Mouse (Mus musculus): ENCODE measurements at regions not wholly inside any gene's neighbourhood (a gene's known extent, or its start where the extent isn't known, plus 50 kb on each side); places are given as distances from the start of the nearest gene placed in this dataset.

DNA sequence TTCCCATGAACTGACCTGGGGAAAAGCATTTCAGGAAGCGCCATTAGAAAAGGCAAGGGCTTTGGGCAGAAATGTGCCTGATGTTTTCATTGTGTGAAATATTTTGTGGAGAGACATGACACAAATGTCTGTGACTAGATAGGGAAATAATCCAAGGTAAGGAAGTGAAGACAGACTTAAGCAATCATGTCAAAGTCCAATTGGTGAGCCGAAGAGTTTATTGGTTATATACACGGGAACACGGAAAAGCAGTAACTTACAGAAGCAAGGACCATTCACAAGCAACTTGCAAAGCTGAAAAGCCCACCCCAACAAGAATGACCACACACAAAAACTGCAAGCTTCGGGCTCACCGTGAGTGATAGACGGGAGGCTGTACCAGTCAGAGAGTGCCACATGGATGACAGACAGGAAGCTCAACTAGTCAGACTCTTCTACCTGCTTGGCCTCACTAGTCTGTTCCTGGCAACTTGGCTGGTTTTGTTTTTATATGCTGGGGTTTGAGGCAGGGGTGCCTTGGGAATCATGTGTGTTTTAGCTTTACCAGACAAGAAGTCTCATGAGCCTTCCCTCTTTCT lies 82.2 kb upstream of the Btg1 start:
- no peak overlapping the region for H3K4me3 ChIP-seq (replicated peaks in 1 of 3; ENCODE audit: low read depth in 2 of 3, low read length in 2 of 3, poor library complexity in 1 of 3)
- no peak overlapping the region for H3K9ac ChIP-seq (ENCODE audit: insufficient read depth, low read depth)
- H3K9me3 ChIP-seq (replicated peaks; ENCODE audit: low read length), result no peaks in the 10 kb centered on the region
- no peaks in the 10 kb centered on the region for H3K79me2 ChIP-seq (replicated peaks; ENCODE audit: control insufficient read depth, extremely low read depth, insufficient read depth, poor library complexity, severe bottlenecking)
- no peaks in the 10 kb centered on the region for H3K4me1 ChIP-seq (ENCODE audit: control insufficient read depth in 1 of 2, insufficient read depth in 2 of 2)
- dilution Hi-C loops (cut with MboI; ENCODE audit: extremely low pct_ligation_motif_present, extremely low pct_unique_long_range_greater_than_20kb, low sequenced_read_pairs), result no loop called here
- no peak for TF ChIP-seq SMC3 (IDR thresholded peaks at IDR 0.05; ENCODE audit: low read depth, low read length)
- TF ChIP-seq KAT2A (IDR thresholded peaks at IDR 0.05; ENCODE audit: insufficient replicate concordance, low read length), result no peak
- DNase-seq (ENCODE audit: extremely low read depth), result no peak
- in situ Hi-C loops (cut with MboI; ENCODE audit: low pct_ligation_motif_present, low pct_unique_long_range_greater_than_20kb, low sequenced_read_pairs), result no loop called here
- no peak overlapping the region for H3K27ac ChIP-seq (ENCODE audit: insufficient read depth, low read depth)
- no peaks in the 10 kb centered on the region for H3K36me3 ChIP-seq (replicated peaks in 1 of 2; ENCODE audit: control insufficient read depth in 1 of 2, insufficient read depth in 1 of 2, low read length in 1 of 2)
- no peaks in the 10 kb centered on the region for H3K27me3 ChIP-seq (replicated peaks)
- no peak overlapping the region for H3K4me2 ChIP-seq (ENCODE audit: insufficient read depth, low read depth, poor library complexity, severe bottlenecking)

DNA sequence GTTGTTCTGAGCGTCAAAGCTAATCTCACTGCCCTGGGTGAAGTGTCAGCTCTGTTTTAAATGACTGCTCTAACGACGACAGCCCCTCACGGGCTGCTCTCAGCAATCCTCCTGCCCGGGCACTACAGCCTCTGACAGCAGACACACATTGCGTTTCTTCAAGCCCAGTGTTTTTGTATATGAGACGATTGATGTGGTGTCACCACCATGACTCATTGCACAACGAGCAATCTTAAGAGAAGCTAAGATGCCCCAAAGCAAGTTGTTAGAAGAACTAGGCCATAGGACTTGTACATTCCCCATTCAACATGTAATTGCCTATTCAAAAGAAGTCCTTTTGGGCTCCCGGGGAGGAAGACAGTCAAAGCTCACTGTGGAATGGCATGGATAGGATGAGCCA lies 81.3 kb upstream of the Btg1 start:
- TF ChIP-seq MYC (IDR thresholded peaks at IDR 0.05; ENCODE audit: low read depth, low read length), result no peak
- no peak for TF ChIP-seq TBP (conservative IDR thresholded peaks at IDR 0.05; ENCODE audit: low read depth, low read length)
- no peak for TF ChIP-seq HCFC1 (IDR thresholded peaks at IDR 0.05; ENCODE audit: low read depth, low read length)
- TF ChIP-seq ETS1 (conservative IDR thresholded peaks at IDR 0.05; ENCODE audit: low read depth, low read length), result no peak
- TF ChIP-seq MEF2A (IDR thresholded peaks at IDR 0.05; ENCODE audit: borderline replicate concordance, low read depth, low read length), result no peak
- no peak for TF ChIP-seq RAD21 (IDR thresholded peaks at IDR 0.05; ENCODE audit: low read depth, low read length)
- TF ChIP-seq TCF12 (IDR thresholded peaks at IDR 0.05; ENCODE audit: low read depth, low read length), result no peak
- no peak for TF ChIP-seq BHLHE40 (IDR thresholded peaks at IDR 0.05; ENCODE audit: low read depth, low read length)
- Histone ChIP-seq H3K9me3 (replicated peaks; ENCODE audit: low read length) (no peaks in the 10 kb centered on the region), H3K36me3 (replicated peaks in 1 of 2; ENCODE audit: control insufficient read depth in 1 of 2, insufficient read depth in 1 of 2, low read length in 1 of 2) (no peaks in the 10 kb centered on the region), H3K9ac (ENCODE audit: insufficient read depth, low read depth) (no peak overlapping the region), H3K79me2 (replicated peaks; ENCODE audit: control insufficient read depth, extremely low read depth, insufficient read depth, poor library complexity, severe bottlenecking) (no peaks in the 10 kb centered on the region), H3K4me2 (ENCODE audit: insufficient read depth, low read depth, poor library complexity, severe bottlenecking) (no peak overlapping the region), H3K4me1 (ENCODE audit: control insufficient read depth in 1 of 2, insufficient read depth in 2 of 2) (0 out of 4 replicates have a peak, but pooled peaks cover 0 to under 1% of the 10 kb centered on the region in 2 experiments), H3K4me3 (replicated peaks in 1 of 3; ENCODE audit: low read depth in 2 of 3, low read length in 2 of 3, poor library complexity in 1 of 3) (no peak overlapping the region), H3K27me3 (replicated peaks) (no peaks in the 10 kb centered on the region), H3K27ac (ENCODE audit: insufficient read depth, low read depth) (no peak overlapping the region)
- in situ Hi-C loops (cut with MboI; ENCODE audit: low pct_ligation_motif_present, low pct_unique_long_range_greater_than_20kb, low sequenced_read_pairs) (no loop called here), dilution Hi-C loops (cut with MboI; ENCODE audit: extremely low pct_ligation_motif_present, extremely low pct_unique_long_range_greater_than_20kb, low sequenced_read_pairs) (no loop called here)
- no peak for DNase-seq (ENCODE audit: extremely low read depth)

DNA sequence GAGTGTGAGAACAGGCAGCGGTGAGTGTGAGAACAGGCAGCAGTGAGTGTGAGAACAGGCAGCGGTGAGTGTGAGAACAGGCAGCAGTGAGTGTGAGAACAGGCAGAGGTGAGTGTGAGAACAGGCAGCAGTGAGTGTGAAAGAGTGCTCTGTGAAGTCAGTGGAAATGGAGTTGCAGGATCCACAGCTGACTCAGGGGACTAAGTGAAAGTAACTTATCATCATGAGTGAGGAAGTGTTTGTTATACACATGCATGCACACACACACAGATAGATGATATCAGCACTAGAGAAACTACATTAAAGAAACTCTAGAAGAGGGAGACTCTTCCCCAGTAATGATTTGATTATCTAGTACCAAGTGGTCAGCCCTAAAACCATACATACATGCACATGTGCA lies 76.0 kb upstream of the Btg1 start:
- no peaks in the 10 kb centered on the region for H3K36me3 ChIP-seq (replicated peaks in 1 of 2; ENCODE audit: control insufficient read depth in 1 of 2, insufficient read depth in 1 of 2, low read length in 1 of 2)
- in situ Hi-C loops (cut with MboI; ENCODE audit: low pct_ligation_motif_present, low pct_unique_long_range_greater_than_20kb, low sequenced_read_pairs), result no loop called here
- H3K27me3 ChIP-seq (replicated peaks), result no peaks in the 10 kb centered on the region
- no peak overlapping the region for H3K4me3 ChIP-seq (replicated peaks in 1 of 3; ENCODE audit: low read depth in 2 of 3, low read length in 2 of 3, poor library complexity in 1 of 3)
- dilution Hi-C loops (cut with MboI; ENCODE audit: extremely low pct_ligation_motif_present, extremely low pct_unique_long_range_greater_than_20kb, low sequenced_read_pairs), result no loop called here
- H3K9ac ChIP-seq (ENCODE audit: insufficient read depth, low read depth), result no peak overlapping the region
- DNase-seq (ENCODE audit: extremely low read depth), result no peak
- no peak overlapping the region for H3K4me2 ChIP-seq (ENCODE audit: insufficient read depth, low read depth, poor library complexity, severe bottlenecking)
- H3K9me3 ChIP-seq (replicated peaks; ENCODE audit: low read length), result no peaks in the 10 kb centered on the region
- peaks cover 0 to 5% of the 10 kb centered on the region in 2 experiments; a peak in 1 of 4 replicates for H3K4me1 ChIP-seq (ENCODE audit: control insufficient read depth in 1 of 2, insufficient read depth in 2 of 2)
- H3K79me2 ChIP-seq (replicated peaks; ENCODE audit: control insufficient read depth, extremely low read depth, insufficient read depth, poor library complexity, severe bottlenecking), result no peaks in the 10 kb centered on the region
- H3K27ac ChIP-seq (ENCODE audit: insufficient read depth, low read depth), result no peak overlapping the region
- TF ChIP-seq ETS1 (conservative IDR thresholded peaks at IDR 0.05; ENCODE audit: low read depth, low read length), result no peak
- TF ChIP-seq ELF1 (IDR thresholded peaks at IDR 0.05; ENCODE audit: low read depth, low read length), result no peak
- TF ChIP-seq MAFK (IDR thresholded peaks at IDR 0.05; ENCODE audit: insufficient replicate concordance, low read length), result no peak
- TF ChIP-seq RAD21 (IDR thresholded peaks at IDR 0.05; ENCODE audit: low read depth, low read length), result no peak
- no peak for TF ChIP-seq ZKSCAN1 (IDR thresholded peaks at IDR 0.05; ENCODE audit: borderline replicate concordance, low read depth, low read length)
- TF ChIP-seq MYC (IDR thresholded peaks at IDR 0.05; ENCODE audit: low read depth, low read length), result no peak
- no peak for TF ChIP-seq TBP (conservative IDR thresholded peaks at IDR 0.05; ENCODE audit: low read depth, low read length)
- no peak for TF ChIP-seq MAZ (IDR thresholded peaks at IDR 0.05; ENCODE audit: low read depth, low read length)
- TF ChIP-seq JUND (conservative IDR thresholded peaks at IDR 0.05; ENCODE audit: low read depth, low read length), result no peak
- TF ChIP-seq USF2 (conservative IDR thresholded peaks at IDR 0.05; ENCODE audit: low read depth, low read length), result no peak
- TF ChIP-seq EP300 (IDR thresholded peaks at IDR 0.05; ENCODE audit: low read length), result no peak
- TF ChIP-seq KAT2A (IDR thresholded peaks at IDR 0.05; ENCODE audit: insufficient replicate concordance, low read length), result no peak
- TF ChIP-seq UBTF (IDR thresholded peaks at IDR 0.05; ENCODE audit: low read depth, low read length), result no peak
- no peak for TF ChIP-seq NRF1 (IDR thresholded peaks at IDR 0.05; ENCODE audit: low read depth, low read length)
- no peak for TF ChIP-seq POLR2AphosphoS2 (IDR thresholded peaks at IDR 0.05; ENCODE audit: low read depth, low read length)
- TF ChIP-seq POLR2A (IDR thresholded peaks at IDR 0.05; ENCODE audit: low read depth, low read length), result no peak
- no peak for TF ChIP-seq CHD2 (IDR thresholded peaks at IDR 0.05; ENCODE audit: low read length)
- TF ChIP-seq CHD1 (IDR thresholded peaks at IDR 0.05; ENCODE audit: low read depth, low read length), result no peak
- TF ChIP-seq MAX (IDR thresholded peaks at IDR 0.05; ENCODE audit: low read length), result no peak

All from CH12.LX (cell line).